Mouse (Mus musculus): Measurements from ENCODE around the gene Sf3b5.
"Not testable (repeated sequence)": the region's sequence is repeated elsewhere in the genome, so short reads cannot be mapped to it uniquely, and the experiment has no call there.

Sf3b5 gene

GRCm38 (mm10) chr10:13007876-13008736 is 3.0 kb downstream of the Sf3b5 start:
- peak; percentile 95 for DNase-seq

- no peak for DNase-seq
Measured at GRCm38 (mm10) chr10:13008737-13009121, 3.6 kb downstream of the Sf3b5 start.

GRCm38 (mm10) chr10:13014026-13014425 is 8.9 kb downstream of the Sf3b5 start:
- no peak for DNase-seq

- DNase-seq = peak; percentile 25
Measured at GRCm38 (mm10) chr10:13016573-13016972, 11.4 kb downstream of the Sf3b5 start.

- DNase-seq = peak; percentile 52
Measured at GRCm38 (mm10) chr10:13018510-13018909, 13.4 kb downstream of the Sf3b5 start.

- DNase-seq = no peak
Measured at GRCm38 (mm10) chr10:13019026-13019425, 13.9 kb downstream of the Sf3b5 start.

- DNase-seq = no peak
Measured at GRCm38 (mm10) chr10:13022103-13022502, 17.0 kb downstream of the Sf3b5 start.

GRCm38 (mm10) chr10:13023985-13024384 is 18.8 kb downstream of the Sf3b5 start:
- DNase-seq = not testable (repeated sequence)

GRCm38 (mm10) chr10:13027702-13028101 is 22.6 kb downstream of the Sf3b5 start:
- no peak for DNase-seq

- DNase-seq = no peak
Measured at GRCm38 (mm10) chr10:13028215-13028614, 23.1 kb downstream of the Sf3b5 start.

GRCm38 (mm10) chr10:13029416-13029815 is 24.3 kb downstream of the Sf3b5 start:
- no peak for DNase-seq

- DNase-seq = no peak
Measured at GRCm38 (mm10) chr10:13035270-13035669, 30.1 kb downstream of the Sf3b5 start.

- no peak for DNase-seq
Measured at GRCm38 (mm10) chr10:13039637-13040174, 34.6 kb downstream of the Sf3b5 start.

GRCm38 (mm10) chr10:13044659-13045058 is 39.5 kb downstream of the Sf3b5 start:
- DNase-seq = peak; percentile 8

GRCm38 (mm10) chr10:13047816-13048215 is 42.7 kb downstream of the Sf3b5 start:
- DNase-seq = no peak

- no peak for DNase-seq
Measured at GRCm38 (mm10) chr10:13056863-13057381, 51.8 kb downstream of the Sf3b5 start.
